Mouse (Mus musculus): Measurements from ENCODE around the gene Slc2a9. TPM values are rescaled to one million over a fixed set of nuclear protein-coding genes. Genes with fewer than 3 reads are reported as not detected.

Gene Slc2a9
- polyA plus RNA-seq, 1 experiment from 2014 or later, result 0.62 TPM

DNA sequence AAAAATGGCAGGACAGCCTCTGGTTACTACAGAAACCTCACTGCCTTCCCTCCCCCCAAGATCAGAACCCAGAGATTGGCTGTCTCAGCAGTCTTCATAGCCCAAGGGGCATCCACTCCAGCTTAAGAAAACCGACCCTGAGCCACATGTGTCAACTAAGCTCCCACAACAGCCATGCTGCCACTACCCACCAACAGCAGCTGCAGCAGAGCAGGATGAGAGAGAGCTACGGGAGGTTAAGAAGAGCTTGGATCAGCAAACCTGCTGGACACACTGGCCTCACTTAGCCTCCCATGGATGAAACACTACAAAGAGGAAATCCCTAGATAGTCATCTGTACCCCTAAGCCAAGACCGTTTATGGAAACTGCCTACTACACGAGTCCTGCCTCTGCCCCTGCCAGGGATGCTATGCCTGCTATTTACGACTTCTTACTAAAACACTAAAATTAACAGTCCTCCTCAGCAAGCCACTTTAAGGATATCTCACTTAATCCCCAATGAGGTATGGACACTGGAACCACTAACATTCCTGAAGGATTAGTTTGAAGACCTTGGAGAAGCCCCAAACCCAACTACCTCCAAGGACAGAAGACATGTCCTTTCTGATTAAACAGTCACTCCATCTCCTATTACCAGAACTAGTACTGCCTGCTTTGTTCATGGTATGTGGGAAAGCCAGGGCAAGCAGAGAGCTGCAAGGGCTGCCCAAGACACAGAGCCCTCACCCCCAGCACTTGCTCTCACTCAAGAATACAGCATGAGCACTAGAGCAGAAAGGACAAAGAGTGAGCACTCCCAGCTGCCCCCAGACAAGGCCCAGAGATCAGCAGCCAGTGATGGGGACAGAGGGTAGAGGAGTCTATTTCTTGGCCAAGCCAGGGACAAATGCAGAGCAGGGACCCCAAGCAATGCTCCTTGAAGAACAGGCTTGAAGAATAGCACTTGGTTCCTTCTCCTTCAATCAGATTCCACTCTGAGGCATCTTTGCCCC, 41.8 kb upstream of the Slc2a9 start:
- H3K9me3 ChIP-seq (ENCODE audit: control insufficient read depth, low read length), result no peaks in the 10 kb centered on the region
- H3K4me3 ChIP-seq (ENCODE audit: low read depth, low read length), result no peak overlapping the region
- peaks cover 9% of the 10 kb centered on the region for H3K4me1 ChIP-seq (replicated peaks; ENCODE audit: control insufficient read depth, insufficient read depth)
- H3K4me2 ChIP-seq (replicated peaks; ENCODE audit: low read depth), result no peak overlapping the region
- TF ChIP-seq EP300 (optimal IDR thresholded peaks at IDR 0.05) (no peak), CTCF (IDR thresholded peaks at IDR 0.05; ENCODE audit: low read depth) (no peak)
- no peak overlapping the region for H3K27ac ChIP-seq (replicated peaks)
- no peaks in the 10 kb centered on the region for H3K27me3 ChIP-seq (ENCODE audit: control insufficient read depth, insufficient read depth, low read length)
- peaks cover 51% of the 10 kb centered on the region for H3K36me3 ChIP-seq (ENCODE audit: control insufficient read depth, insufficient read depth, low read length)
- H3K9ac ChIP-seq (ENCODE audit: low read length), result no peak overlapping the region
- 67% methylated on average over 5 of the region's 5 CpGs for WGBS
- no peak for ATAC-seq (ENCODE audit: low FRiP score, low TSS enrichment)
- DNase-seq (ENCODE audit: low spot score), result no peak

GRCm38 (mm10) chr5:38543496-38544217, 40.7 kb upstream of the Slc2a9 start:
- no peak overlapping the region for H3K9ac ChIP-seq (ENCODE audit: low read length)
- no peak for ATAC-seq (ENCODE audit: low FRiP score, low TSS enrichment)
- no peaks in the 10 kb centered on the region; the same call in 1 of the 2 replicates for H3K4me1 ChIP-seq (replicated peaks; ENCODE audit: control insufficient read depth, insufficient read depth)
- peaks cover 61% of the 10 kb centered on the region for H3K36me3 ChIP-seq (ENCODE audit: control insufficient read depth, insufficient read depth, low read length)
- H3K27me3 ChIP-seq (ENCODE audit: control insufficient read depth, insufficient read depth, low read length), result no peaks in the 10 kb centered on the region
- no peak for TF ChIP-seq CTCF (IDR thresholded peaks at IDR 0.05; ENCODE audit: low read depth)
- no peak for TF ChIP-seq EP300 (optimal IDR thresholded peaks at IDR 0.05)
- no peak overlapping the region for H3K4me2 ChIP-seq (replicated peaks; ENCODE audit: low read depth)
- WGBS, result 88% methylated on average over 4 of the region's 4 CpGs
- no peak for DNase-seq (ENCODE audit: low spot score)
- no peak overlapping the region for H3K4me3 ChIP-seq (ENCODE audit: low read depth, low read length)
- no peaks in the 10 kb centered on the region for H3K9me3 ChIP-seq (ENCODE audit: control insufficient read depth, low read length)
- no peak overlapping the region for H3K27ac ChIP-seq (replicated peaks)

GRCm38 (mm10) chr5:38541728-38542127, 38.8 kb upstream of the Slc2a9 start:
- H3K4me2 ChIP-seq (replicated peaks; ENCODE audit: low read depth), result no peak overlapping the region
- H3K9ac ChIP-seq (ENCODE audit: low read length), result no peak overlapping the region
- ATAC-seq (ENCODE audit: low FRiP score, low TSS enrichment), result no peak
- H3K9me3 ChIP-seq (ENCODE audit: control insufficient read depth, low read length), result no peaks in the 10 kb centered on the region
- H3K36me3 ChIP-seq (ENCODE audit: control insufficient read depth, insufficient read depth, low read length), result peaks cover 69% of the 10 kb centered on the region
- 92% methylated on average over 3 of the region's 3 CpGs for WGBS
- no peak for DNase-seq (ENCODE audit: low spot score)
- no peaks in the 10 kb centered on the region for H3K27me3 ChIP-seq (ENCODE audit: control insufficient read depth, insufficient read depth, low read length)
- no peak for TF ChIP-seq EP300 (optimal IDR thresholded peaks at IDR 0.05)
- H3K4me3 ChIP-seq (ENCODE audit: low read depth, low read length), result no peak overlapping the region
- H3K27ac ChIP-seq (replicated peaks), result no peak overlapping the region
- no peaks in the 10 kb centered on the region for H3K4me1 ChIP-seq (replicated peaks; ENCODE audit: control insufficient read depth, insufficient read depth)

GRCm38 (mm10) chr5:38540898-38541297, 38.0 kb upstream of the Slc2a9 start:
- Histone ChIP-seq H3K27ac (replicated peaks) (no peak overlapping the region), H3K27me3 (ENCODE audit: control insufficient read depth, insufficient read depth, low read length) (no peaks in the 10 kb centered on the region), H3K9ac (ENCODE audit: low read length) (no peak overlapping the region), H3K4me2 (replicated peaks; ENCODE audit: low read depth) (no peak overlapping the region), H3K36me3 (ENCODE audit: control insufficient read depth, insufficient read depth, low read length) (peaks cover 69% of the 10 kb centered on the region), H3K4me3 (ENCODE audit: low read depth, low read length) (no peak overlapping the region), H3K9me3 (ENCODE audit: control insufficient read depth, low read length) (no peaks in the 10 kb centered on the region), H3K4me1 (replicated peaks; ENCODE audit: control insufficient read depth, insufficient read depth) (no peaks in the 10 kb centered on the region)
- no peak for DNase-seq (ENCODE audit: low spot score)
- TF ChIP-seq EP300 (optimal IDR thresholded peaks at IDR 0.05) (no peak), CTCF (IDR thresholded peaks at IDR 0.05; ENCODE audit: low read depth) (no peak)
- ATAC-seq (ENCODE audit: low FRiP score, low TSS enrichment), result no peak
- WGBS, result 80% methylated on average over 1 of the region's 1 CpGs

- 89% methylated on average over 8 of the region's 8 CpGs for WGBS
- TF ChIP-seq EP300 (optimal IDR thresholded peaks at IDR 0.05), result no peak
- no peak for TF ChIP-seq CTCF (IDR thresholded peaks at IDR 0.05; ENCODE audit: low read depth)
These were observed 35.6 kb upstream of the Slc2a9 start for GRCm38 (mm10) chr5:38538508-38538907.

More at GRCm38 (mm10) chr5:38538508-38538907, 35.6 kb upstream of the Slc2a9 start:
- no peaks in the 10 kb centered on the region for H3K4me1 ChIP-seq (replicated peaks; ENCODE audit: control insufficient read depth, insufficient read depth)
- H3K9me3 ChIP-seq (ENCODE audit: control insufficient read depth, low read length), result no peaks in the 10 kb centered on the region
- no peak for DNase-seq (ENCODE audit: low spot score)
- H3K9ac ChIP-seq (ENCODE audit: low read length), result no peak overlapping the region
- peaks cover 70% of the 10 kb centered on the region for H3K36me3 ChIP-seq (ENCODE audit: control insufficient read depth, insufficient read depth, low read length)
- H3K4me3 ChIP-seq (ENCODE audit: low read depth, low read length), result no peak overlapping the region
- ATAC-seq (ENCODE audit: low FRiP score, low TSS enrichment), result no peak
- H3K4me2 ChIP-seq (replicated peaks; ENCODE audit: low read depth), result no peak overlapping the region
- no peaks in the 10 kb centered on the region for H3K27me3 ChIP-seq (ENCODE audit: control insufficient read depth, insufficient read depth, low read length)
- H3K27ac ChIP-seq (replicated peaks), result no peak overlapping the region
